Mouse (Mus musculus): ENCODE measurements around the gene Zcchc2. TPM values are rescaled to one million over a fixed set of nuclear protein-coding genes. Genes with fewer than 3 reads are reported as not detected.
A peak's percentile ranks its signal among the peaks of the same experiment; 100 is the strongest.

Gene Zcchc2
- 3.5 and 4.0 TPM in 2 replicates for polyA plus RNA-seq (2014; fragmentation: Nextera tagmentation; extraction: Ambion mirVana)

GRCm38 (mm10) chr1:105990138-105990821, at the start of gene Zcchc2:
Zcchc2 (plus strand) TSS chr1:105990406.
- no peaks in the 10 kb centered on the region for H3K27me3 ChIP-seq (replicated peaks; ENCODE audit: control insufficient read depth, insufficient read depth, low read length)
- no peaks in the 10 kb centered on the region for H3K9me3 ChIP-seq (ENCODE audit: control insufficient read depth, low read length)
- ATAC-seq (replicated peaks; ENCODE audit: low FRiP score, low TSS enrichment, low read depth) (peak; percentile 95), DNase-seq (ENCODE audit: low spot score) (peak; percentile 99)
- peaks cover 24% of the 10 kb centered on the region for H3K4me1 ChIP-seq (replicated peaks; ENCODE audit: control insufficient read depth, insufficient read depth, low read length)
- H3K9ac ChIP-seq (ENCODE audit: low read length) = peak within 1 kb of the TSS; percentile 78
- H3K27ac ChIP-seq (ENCODE audit: low read depth) = peak within 1 kb of the TSS; percentile 93
- under 1% methylated on average over 72 of the region's 83 CpGs for WGBS
- H3K36me3 ChIP-seq (ENCODE audit: control insufficient read depth, insufficient read depth, low read length) = no peaks in the 10 kb centered on the region
- peak within 1 kb of the TSS; percentile 96 for H3K4me2 ChIP-seq (ENCODE audit: low read length)
- H3K4me3 ChIP-seq (ENCODE audit: low read depth, low read length) = peak within 1 kb of the TSS; percentile 86

- DNase-seq (ENCODE audit: low spot score) = no peak
- no peaks in the 10 kb centered on the region for H3K27me3 ChIP-seq (replicated peaks; ENCODE audit: control insufficient read depth, insufficient read depth, low read length)
- WGBS = 63% methylated on average over 10 of the region's 10 CpGs
- H3K4me3 ChIP-seq (ENCODE audit: low read depth, low read length) = no peak overlapping the region
- H3K36me3 ChIP-seq (ENCODE audit: control insufficient read depth, insufficient read depth, low read length) = no peaks in the 10 kb centered on the region
- no peaks in the 10 kb centered on the region; the same call in 1 of the 2 replicates for H3K4me1 ChIP-seq (replicated peaks; ENCODE audit: control insufficient read depth, insufficient read depth, low read length)
- no peak overlapping the region for H3K4me2 ChIP-seq (ENCODE audit: low read length)
- H3K27ac ChIP-seq (ENCODE audit: low read depth) = no peak overlapping the region
- no peak overlapping the region for H3K9ac ChIP-seq (ENCODE audit: low read length)
- ATAC-seq (replicated peaks; ENCODE audit: low FRiP score, low TSS enrichment, low read depth) = no peak
- H3K9me3 ChIP-seq (ENCODE audit: control insufficient read depth, low read length) = no peaks in the 10 kb centered on the region
Observed at GRCm38 (mm10) chr1:105944927-105945580, 45.2 kb upstream of the Zcchc2 start.

- H3K4me3 ChIP-seq (ENCODE audit: low read depth, low read length) = no peak overlapping the region
- ATAC-seq (replicated peaks; ENCODE audit: low FRiP score, low TSS enrichment, low read depth) (no peak), DNase-seq (ENCODE audit: low spot score) (no peak)
- H3K4me2 ChIP-seq (ENCODE audit: low read length) = no peak overlapping the region
- WGBS = 68% methylated on average over 13 of the region's 13 CpGs
- H3K27me3 ChIP-seq (replicated peaks; ENCODE audit: control insufficient read depth, insufficient read depth, low read length) = no peaks in the 10 kb centered on the region
- H3K27ac ChIP-seq (ENCODE audit: low read depth) = no peak overlapping the region
- no peaks in the 10 kb centered on the region for H3K9me3 ChIP-seq (ENCODE audit: control insufficient read depth, low read length)
- no peaks in the 10 kb centered on the region; the same call in 1 of the 2 replicates for H3K4me1 ChIP-seq (replicated peaks; ENCODE audit: control insufficient read depth, insufficient read depth, low read length)
- H3K9ac ChIP-seq (ENCODE audit: low read length) = no peak overlapping the region
- H3K36me3 ChIP-seq (ENCODE audit: control insufficient read depth, insufficient read depth, low read length) = no peaks in the 10 kb centered on the region
Observed at GRCm38 (mm10) chr1:105946581-105947540, 43.3 kb upstream of the Zcchc2 start.

GRCm38 (mm10) chr1:105948352-105948751, 41.9 kb upstream of the Zcchc2 start:
- 80% methylated on average over 6 of the region's 6 CpGs for WGBS
- Histone ChIP-seq H3K4me1 (replicated peaks; ENCODE audit: control insufficient read depth, insufficient read depth, low read length) (no peaks in the 10 kb centered on the region; the same call in 1 of the 2 replicates), H3K27ac (ENCODE audit: low read depth) (no peak overlapping the region), H3K9me3 (ENCODE audit: control insufficient read depth, low read length) (no peaks in the 10 kb centered on the region), H3K27me3 (replicated peaks; ENCODE audit: control insufficient read depth, insufficient read depth, low read length) (no peaks in the 10 kb centered on the region), H3K36me3 (ENCODE audit: control insufficient read depth, insufficient read depth, low read length) (no peaks in the 10 kb centered on the region), H3K4me3 (ENCODE audit: low read depth, low read length) (no peak overlapping the region), H3K9ac (ENCODE audit: low read length) (no peak overlapping the region), H3K4me2 (ENCODE audit: low read length) (no peak overlapping the region)
- ATAC-seq (replicated peaks; ENCODE audit: low FRiP score, low TSS enrichment, low read depth) (no peak), DNase-seq (ENCODE audit: low spot score) (no peak)

- Histone ChIP-seq H3K36me3 (ENCODE audit: control insufficient read depth, insufficient read depth, low read length) (no peaks in the 10 kb centered on the region), H3K4me1 (replicated peaks; ENCODE audit: control insufficient read depth, insufficient read depth, low read length) (no peaks in the 10 kb centered on the region), H3K9ac (ENCODE audit: low read length) (no peak overlapping the region), H3K4me3 (ENCODE audit: low read depth, low read length) (no peak overlapping the region), H3K27ac (ENCODE audit: low read depth) (no peak overlapping the region), H3K9me3 (ENCODE audit: control insufficient read depth, low read length) (peaks cover 9% of the 10 kb centered on the region), H3K4me2 (ENCODE audit: low read length) (no peak overlapping the region), H3K27me3 (replicated peaks; ENCODE audit: control insufficient read depth, insufficient read depth, low read length) (no peaks in the 10 kb centered on the region)
- 51% methylated on average over 2 of the region's 2 CpGs for WGBS
- no peak for ATAC-seq (replicated peaks; ENCODE audit: low FRiP score, low TSS enrichment, low read depth)
- no peak for DNase-seq (ENCODE audit: low spot score)
Observed at GRCm38 (mm10) chr1:105953588-105953987, 36.6 kb upstream of the Zcchc2 start.

- H3K4me3 ChIP-seq (ENCODE audit: low read depth, low read length) = no peak overlapping the region
- H3K9me3 ChIP-seq (ENCODE audit: control insufficient read depth, low read length) = peaks cover 9% of the 10 kb centered on the region
- no peak overlapping the region for H3K4me2 ChIP-seq (ENCODE audit: low read length)
- H3K36me3 ChIP-seq (ENCODE audit: control insufficient read depth, insufficient read depth, low read length) = no peaks in the 10 kb centered on the region
- no peak for ATAC-seq (replicated peaks; ENCODE audit: low FRiP score, low TSS enrichment, low read depth)
- no peak overlapping the region for H3K27ac ChIP-seq (ENCODE audit: low read depth)
- no peaks in the 10 kb centered on the region for H3K4me1 ChIP-seq (replicated peaks; ENCODE audit: control insufficient read depth, insufficient read depth, low read length)
- no peak for DNase-seq (ENCODE audit: low spot score)
- no peaks in the 10 kb centered on the region for H3K27me3 ChIP-seq (replicated peaks; ENCODE audit: control insufficient read depth, insufficient read depth, low read length)
- no peak overlapping the region for H3K9ac ChIP-seq (ENCODE audit: low read length)
Observed at GRCm38 (mm10) chr1:105954047-105954446, 36.2 kb upstream of the Zcchc2 start.

GRCm38 (mm10) chr1:105956057-105956456, 34.1 kb upstream of the Zcchc2 start:
- Histone ChIP-seq H3K36me3 (ENCODE audit: control insufficient read depth, insufficient read depth, low read length) (no peaks in the 10 kb centered on the region), H3K27ac (ENCODE audit: low read depth) (no peak overlapping the region), H3K4me3 (ENCODE audit: low read depth, low read length) (no peak overlapping the region), H3K4me2 (ENCODE audit: low read length) (no peak overlapping the region), H3K4me1 (replicated peaks; ENCODE audit: control insufficient read depth, insufficient read depth, low read length) (no peaks in the 10 kb centered on the region), H3K9me3 (ENCODE audit: control insufficient read depth, low read length) (peaks cover 9% of the 10 kb centered on the region), H3K9ac (ENCODE audit: low read length) (no peak overlapping the region), H3K27me3 (replicated peaks; ENCODE audit: control insufficient read depth, insufficient read depth, low read length) (no peaks in the 10 kb centered on the region)
- ATAC-seq (replicated peaks; ENCODE audit: low FRiP score, low TSS enrichment, low read depth) (no peak), DNase-seq (ENCODE audit: low spot score) (no peak)
- 88% methylated on average over 5 of the region's 5 CpGs for WGBS

- ATAC-seq (replicated peaks; ENCODE audit: low FRiP score, low TSS enrichment, low read depth) = no peak
- H3K9ac ChIP-seq (ENCODE audit: low read length) = no peak overlapping the region
- H3K27ac ChIP-seq (ENCODE audit: low read depth) = no peak overlapping the region
- H3K27me3 ChIP-seq (replicated peaks; ENCODE audit: control insufficient read depth, insufficient read depth, low read length) = no peaks in the 10 kb centered on the region
- H3K36me3 ChIP-seq (ENCODE audit: control insufficient read depth, insufficient read depth, low read length) = no peaks in the 10 kb centered on the region
- no peak overlapping the region for H3K4me3 ChIP-seq (ENCODE audit: low read depth, low read length)
- WGBS = 73% methylated on average over 4 of the region's 4 CpGs
- H3K4me1 ChIP-seq (replicated peaks; ENCODE audit: control insufficient read depth, insufficient read depth, low read length) = no peaks in the 10 kb centered on the region
- DNase-seq (ENCODE audit: low spot score) = no peak
- no peak overlapping the region for H3K4me2 ChIP-seq (ENCODE audit: low read length)
- no peaks in the 10 kb centered on the region for H3K9me3 ChIP-seq (ENCODE audit: control insufficient read depth, low read length)
Observed at GRCm38 (mm10) chr1:105961472-105961871, 28.7 kb upstream of the Zcchc2 start.

Measured in intestine, embryonic 14.5 days (tissue).